Mouse (Mus musculus): ENCODE results near the gene Etnppl. TPM values are rescaled to one million over a fixed set of nuclear protein-coding genes. Genes with fewer than 3 reads are reported as not detected.

Etnppl gene
- 8.0 TPM for polyA plus RNA-seq (2014; fragmentation: Illumina TruSeq; extraction: RNeasy Lipid Tissue Mini Kit (QIAGEN cat#74804); ENCODE audit: low read depth, low replicate concordance)

DNA sequence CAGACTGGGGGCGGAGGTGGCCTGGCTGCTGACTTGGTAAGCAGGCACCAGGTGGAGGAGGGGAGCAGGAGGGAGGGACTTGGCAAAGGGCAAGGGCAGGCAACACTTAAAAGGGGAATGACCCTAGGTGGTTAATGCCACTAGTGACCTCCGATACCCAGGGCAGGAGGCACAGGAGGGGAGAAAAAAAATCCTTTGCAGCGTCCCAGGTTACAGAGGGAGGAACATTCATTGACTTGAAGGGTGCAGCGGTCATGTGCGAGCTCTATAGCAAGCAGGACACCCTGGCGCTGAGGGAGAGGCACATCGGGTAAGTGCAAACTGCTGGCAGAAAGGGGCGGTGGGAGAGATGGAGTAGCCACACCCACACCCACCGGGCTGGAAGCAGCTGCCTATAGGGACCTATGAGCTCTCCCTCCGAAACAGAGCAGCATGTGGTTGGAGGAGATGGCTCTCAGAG is at the start of gene Etnppl:
Etnppl (plus strand) TSS at position 10 of the 460 bp plus-strand sequence.

Other genes with a start within 250 kb of the Etnppl start
- gene Ostc, start 92.0 kb downstream of the Etnppl start, polyA plus RNA-seq (2014; fragmentation: Illumina TruSeq; extraction: RNeasy Lipid Tissue Mini Kit (QIAGEN cat#74804); ENCODE audit: low read depth, low replicate concordance), result 142 TPM
- gene Rpl34, start 113.0 kb downstream of the Etnppl start, polyA plus RNA-seq (2014; fragmentation: Illumina TruSeq; extraction: RNeasy Lipid Tissue Mini Kit (QIAGEN cat#74804); ENCODE audit: low read depth, low replicate concordance), result 41.4 TPM

Data from kidney, adult 10 weeks (tissue).